Mouse (Mus musculus) spleen, adult 2 months (tissue): ENCODE results near the gene Ccdc62. TPM values are rescaled to one million over a fixed set of nuclear protein-coding genes. Genes with fewer than 3 reads are reported as not detected.

Source experiments
- DNase-seq, 2 experiments: peaks; one replicate each; pipeline versions ENCODE4 v3.0.0 to v3.0.0-alpha.2; 2012 to 2021; ENCODE audit warnings: low spot score in 2 of 2, low read depth in 1 of 2
- H3K27ac ChIP-seq: fragments of 200-500 bp; 2 replicates; pipeline ENCODE4 v1.5.1; 2012; ENCODE audit warnings: low read length, inconsistent platforms; ENCODE audit not compliant: insufficient read depth
- H3K27me3 ChIP-seq: fragments of 200-500 bp; 2 replicates; pipeline ENCODE4 v1.6.1; 2012; ENCODE audit warnings: mild to moderate bottlenecking, moderate library complexity, low read length, inconsistent platforms; ENCODE audit not compliant: control insufficient read depth, insufficient read depth
- H3K36me3 ChIP-seq: fragments of 200-500 bp; 2 replicates; pipeline ENCODE4 v1.6.1; 2012; ENCODE audit warnings: mild to moderate bottlenecking, low read length, inconsistent platforms; ENCODE audit not compliant: control insufficient read depth, insufficient read depth
- H3K4me1 ChIP-seq: fragments of 200-500 bp; 2 replicates; pipeline ENCODE4 v1.6.1; 2011; ENCODE audit warnings: inconsistent platforms; ENCODE audit not compliant: control insufficient read depth, insufficient read depth, insufficient read length
- H3K4me3 ChIP-seq: fragments of 200-500 bp; 2 replicates; pipeline ENCODE4 v1.5.1; 2011; ENCODE audit warnings: mild to moderate bottlenecking, inconsistent platforms; ENCODE audit not compliant: insufficient read depth, insufficient read length; ENCODE audit errors: extremely low read depth
- CTCF ChIP-seq: fragments of 200-500 bp; IDR thresholded peaks from 2 replicates; pipeline ENCODE4 v1.5.1; 2011; ENCODE audit warnings: mild to moderate bottlenecking, inconsistent platforms; ENCODE audit not compliant: insufficient read depth, insufficient read length, insufficient replicate concordance; ENCODE audit errors: extremely low read depth
- POLR2A ChIP-seq: fragments of 200-500 bp; IDR thresholded peaks from 2 replicates; pipeline ENCODE4 v1.6.1; 2011; ENCODE audit warnings: low read depth, low read length, inconsistent platforms
- WGBS: fragments of 180-500 bp; shearing (Covaris S2); methylation state at CpG from one replicate; pipeline ENCODE4 v1.1.7; 2018; 5-methylcytosine and 5-hydroxymethylcytosine counted together
- polyA plus RNA-seq: library from polyadenylated mRNA; depleted of rRNA; stranded (reverse); fragments of >200 nt; gene quantifications from 2 replicates; pipeline ENCODE4 v1.2.3, GENCODE M21; 2012; rRNA removed

Gene Ccdc62
- polyA plus RNA-seq, 1 experiment, result 1.3 TPM

DNA sequence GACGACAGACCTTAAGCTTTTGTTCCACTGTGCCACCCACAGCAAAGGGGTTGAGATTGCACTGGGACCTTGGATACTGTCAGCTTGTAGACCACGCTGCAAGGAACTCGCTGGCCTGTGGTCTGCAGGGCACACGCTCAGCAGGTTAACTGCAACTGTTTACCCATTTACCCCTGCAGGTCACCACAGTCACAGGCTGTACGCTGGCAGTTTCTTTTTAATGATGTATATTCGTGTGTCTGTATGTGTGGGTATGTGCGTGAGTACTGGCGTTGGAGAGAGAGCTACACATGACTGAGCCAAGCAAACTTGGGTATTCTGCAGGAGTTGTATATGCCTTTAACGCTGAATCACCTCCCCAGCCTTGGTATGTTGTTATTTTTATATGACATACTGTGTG, 88.2 kb downstream of the Ccdc62 start:
- Histone ChIP-seq H3K4me3 (no peak overlapping the region), H3K27ac (peak overlapping the region; percentile 51; the same call in 1 of the 2 replicates), H3K4me1 (peaks cover 71% of the 10 kb centered on the region), H3K36me3 (no peaks in the 10 kb centered on the region), H3K27me3 (no peaks in the 10 kb centered on the region)
- DNase-seq, result no peak
- TF ChIP-seq CTCF, result no peak
- TF ChIP-seq POLR2A, result no peak
- 35% methylated on average over 9 of the region's 9 CpGs for WGBS

Other genes with a start within 250 kb of the Ccdc62 start
- 10.8 and 11.4 TPM in 2 replicates for gene Clip1, start 246.1 kb upstream of the Ccdc62 start, polyA plus RNA-seq
- 18.8 and 24.4 TPM in 2 replicates for gene Zcchc8, start 209.6 kb upstream of the Ccdc62 start, polyA plus RNA-seq
- gene Rsrc2, start 181.3 kb upstream of the Ccdc62 start, polyA plus RNA-seq, result 9.0 and 11.3 TPM in 2 replicates
- gene Kntc1, start 181.0 kb upstream of the Ccdc62 start, polyA plus RNA-seq, result 1.5 and 2.1 TPM in 2 replicates
- gene Hcar2, start 65.2 kb upstream of the Ccdc62 start, polyA plus RNA-seq, result 7.2 and 9.7 TPM in 2 replicates
- gene Hcar1, start 50.7 kb upstream of the Ccdc62 start, polyA plus RNA-seq, result 0.95 and 1.3 TPM in 2 replicates
- 9.6 and 14.1 TPM in 2 replicates for gene Denr, start 23.5 kb upstream of the Ccdc62 start, polyA plus RNA-seq
- 0.41 and 0.50 TPM in 2 replicates for gene Gm43518, start 3.3 kb upstream of the Ccdc62 start, polyA plus RNA-seq
- 46.3 and 59.2 TPM in 2 replicates for gene Hip1r, start 42.9 kb downstream of the Ccdc62 start, polyA plus RNA-seq
- 58.1 and 72.8 TPM in 2 replicates for gene Vps37b, start 101.6 kb downstream of the Ccdc62 start, polyA plus RNA-seq
- gene Abcb9, start 165.1 kb downstream of the Ccdc62 start, polyA plus RNA-seq, result 7.0 and 7.8 TPM in 2 replicates
- 35.5 and 52.0 TPM in 2 replicates for gene Ogfod2, start 181.6 kb downstream of the Ccdc62 start, polyA plus RNA-seq
- gene Arl6ip4, start 185.4 kb downstream of the Ccdc62 start, polyA plus RNA-seq, result 28.2 and 36.0 TPM in 2 replicates